Mouse (Mus musculus) stomach, embryonic 14.5 days (tissue): Measurements from ENCODE around the gene Csnk2b. TPM values are rescaled to one million over a fixed set of nuclear protein-coding genes. Genes with fewer than 3 reads are reported as not detected.
"Not testable (repeated sequence)": the region's sequence is repeated elsewhere in the genome, so short reads cannot be mapped to it uniquely, and the experiment has no call there.

Experiments
- ATAC-seq: fragments of 200-750 bp; cut with Nextera tagmentation; 2 replicates; pipeline ENCODE4 v1.8.0; 2017; ENCODE audit warnings: low read depth, moderate TSS enrichment; ENCODE audit not compliant: insufficient number of reproducible peaks, insufficient read depth, low FRiP score
- H3K27ac ChIP-seq: fragments of 300-500 bp; sonication (generic); 2 replicates; pipeline ENCODE4 v1.5.1; 2014; ENCODE audit warnings: mild to moderate bottlenecking, low read length, moderate library complexity, mixed read lengths
- H3K27me3 ChIP-seq: fragments of 300-500 bp; sonication (generic); 2 replicates; pipeline ENCODE4 v1.6.1; 2014; ENCODE audit warnings: low read length, control low read depth, mixed read lengths; ENCODE audit not compliant: control insufficient read depth, insufficient read depth
- H3K36me3 ChIP-seq: fragments of 300-500 bp; sonication (generic); 2 replicates; pipeline ENCODE4 v1.6.1; 2014; ENCODE audit warnings: mild to moderate bottlenecking, control low read depth, low read length, moderate library complexity, mixed read lengths; ENCODE audit not compliant: control insufficient read depth, insufficient read depth
- H3K4me1 ChIP-seq: fragments of 300-500 bp; sonication (generic); 2 replicates; pipeline ENCODE4 v1.6.1; 2014; ENCODE audit warnings: low read length, control low read depth, mixed read lengths; ENCODE audit not compliant: control insufficient read depth, insufficient read depth
- H3K4me2 ChIP-seq: fragments of 300-500 bp; sonication (generic); replicated peaks from 2 replicates; pipeline ENCODE4 v1.6.1; 2014; ENCODE audit warnings: low read depth, low read length, control low read depth
- H3K4me3 ChIP-seq: fragments of 300-500 bp; sonication (generic); 2 replicates; pipeline ENCODE4 v1.5.1; 2014; ENCODE audit warnings: low read depth, low read length, control low read depth
- H3K9ac ChIP-seq: fragments of 300-500 bp; sonication (generic); replicated peaks from 2 replicates; pipeline ENCODE4 v1.6.1; 2014; ENCODE audit warnings: low read depth, mild to moderate bottlenecking, control low read depth, low read length, moderate library complexity, mixed read lengths
- H3K9me3 ChIP-seq: fragments of 300-500 bp; sonication (generic); 2 replicates; pipeline ENCODE4 v1.6.1; 2016; ENCODE audit warnings: low read depth, low read length, control low read depth; ENCODE audit not compliant: control insufficient read depth
- WGBS: fragments of 180-500 bp; shearing (Covaris S2); extraction: QIAGEN DNeasy Blood & Tissue Kit; methylation state at CpG from one replicate; pipeline ENCODE4 v1.1.7; 2014; 5-methylcytosine and 5-hydroxymethylcytosine counted together
- polyA plus RNA-seq: library from polyadenylated mRNA; unstranded; fragments of >200 nt; fragmentation: Nextera tagmentation; extraction: Ambion mirVana; gene quantifications from 2 replicates; pipeline ENCODE4 v1.2.1, GENCODE M21; 2014

Csnk2b gene
- polyA plus RNA-seq, 1 experiment from 2014 or later, result 269 TPM

GRCm38 (mm10) chr17:35131500-35132173 is 9.8 kb upstream of the Csnk2b start, which contains the start of gene Apom:
Apom (minus strand) TSS chr17:35132050.
- no peak for ATAC-seq
- H3K27me3 ChIP-seq, result no peaks in the 10 kb centered on the region
- no peaks in the 10 kb centered on the region for H3K9me3 ChIP-seq
- peaks cover 15% of the 10 kb centered on the region for H3K4me1 ChIP-seq
- H3K4me2 ChIP-seq, result no peak within 1 kb of the TSS
- 0 out of 2 replicates have a peak within 1 kb of the TSS, but pooled peaks have one; percentile 10 for H3K9ac ChIP-seq
- 72% methylated on average over 15 of the region's 15 CpGs for WGBS
- H3K36me3 ChIP-seq, result peaks cover 4% of the 10 kb centered on the region
- no peak within 1 kb of the TSS for H3K4me3 ChIP-seq
- no peak within 1 kb of the TSS for H3K27ac ChIP-seq

DNA sequence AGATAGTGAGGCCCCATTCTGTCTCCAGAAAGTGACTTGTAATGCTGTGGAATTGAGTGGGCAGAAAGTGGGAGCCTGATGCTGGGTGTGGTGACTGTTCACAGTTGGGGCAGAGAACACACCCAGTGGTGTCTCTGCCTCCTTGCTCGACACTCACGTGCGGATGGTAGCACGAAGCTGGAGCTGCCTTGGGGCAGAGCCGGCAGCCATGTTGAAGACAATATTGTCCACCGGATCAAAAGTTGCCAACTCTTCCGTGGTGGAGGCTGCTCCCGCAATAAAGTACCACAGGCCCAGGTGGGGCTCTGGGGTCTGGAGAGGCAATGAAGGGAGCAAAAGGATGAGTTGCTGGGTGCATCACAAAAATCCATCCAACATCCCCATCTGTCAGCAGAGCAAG is 9.2 kb upstream of the Csnk2b start:
- peaks cover 11% of the 10 kb centered on the region for H3K4me1 ChIP-seq
- ATAC-seq, result no peak
- H3K27me3 ChIP-seq, result no peaks in the 10 kb centered on the region
- H3K4me3 ChIP-seq, result no peak overlapping the region
- peaks cover 4% of the 10 kb centered on the region for H3K36me3 ChIP-seq
- no peak overlapping the region for H3K4me2 ChIP-seq
- WGBS, result 90% methylated on average over 8 of the region's 8 CpGs
- H3K9ac ChIP-seq, result no peak overlapping the region
- H3K9me3 ChIP-seq, result no peaks in the 10 kb centered on the region
- no peak overlapping the region for H3K27ac ChIP-seq

GRCm38 (mm10) chr17:35128996-35129395 is 7.1 kb upstream of the Csnk2b start:
- no peak overlapping the region for H3K27ac ChIP-seq
- H3K9me3 ChIP-seq, result no peaks in the 10 kb centered on the region

DNA sequence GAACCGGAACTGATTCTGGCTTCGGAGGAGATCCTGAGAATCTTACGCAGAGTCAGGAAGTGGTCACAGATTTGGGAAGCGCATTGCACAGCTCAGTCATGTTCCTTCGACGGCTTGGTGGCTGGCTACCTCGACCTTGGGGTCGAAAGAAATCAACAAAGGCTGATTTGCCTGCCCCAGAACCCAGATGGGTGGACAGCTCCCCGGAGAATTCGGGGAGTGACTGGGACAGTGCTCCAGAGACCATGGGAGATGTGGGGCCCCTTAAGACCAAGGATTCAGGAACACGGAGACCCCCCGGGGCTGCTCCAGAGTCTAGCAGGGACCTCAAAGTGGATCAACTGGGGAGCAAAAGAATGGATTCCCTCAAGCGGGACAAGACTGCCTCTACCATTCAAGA is 5.2 kb upstream of the Csnk2b start:
- Histone ChIP-seq H3K9me3 (no peaks in the 10 kb centered on the region), H3K9ac (peak overlapping the region; percentile 41), H3K4me3 (peak overlapping the region; percentile 40), H3K27me3 (no peaks in the 10 kb centered on the region), H3K4me2 (peak overlapping the region; percentile 60), H3K4me1 (peaks cover 17% of the 10 kb centered on the region), H3K36me3 (peaks cover 10% of the 10 kb centered on the region), H3K27ac (no peak overlapping the region)
- WGBS, result 60% methylated on average over 13 of the region's 13 CpGs
- ATAC-seq, result no peak

More at GRCm38 (mm10) chr17:35128996-35129395, 7.1 kb upstream of the Csnk2b start:
- Histone ChIP-seq H3K4me3 (no peak overlapping the region), H3K36me3 (peaks cover 5% of the 10 kb centered on the region), H3K27me3 (no peaks in the 10 kb centered on the region), H3K4me2 (no peak overlapping the region), H3K4me1 (peaks cover 17% of the 10 kb centered on the region), H3K9ac (no peak overlapping the region)
- 69% methylated on average over 11 of the region's 11 CpGs for WGBS
- no peak for ATAC-seq

DNA sequence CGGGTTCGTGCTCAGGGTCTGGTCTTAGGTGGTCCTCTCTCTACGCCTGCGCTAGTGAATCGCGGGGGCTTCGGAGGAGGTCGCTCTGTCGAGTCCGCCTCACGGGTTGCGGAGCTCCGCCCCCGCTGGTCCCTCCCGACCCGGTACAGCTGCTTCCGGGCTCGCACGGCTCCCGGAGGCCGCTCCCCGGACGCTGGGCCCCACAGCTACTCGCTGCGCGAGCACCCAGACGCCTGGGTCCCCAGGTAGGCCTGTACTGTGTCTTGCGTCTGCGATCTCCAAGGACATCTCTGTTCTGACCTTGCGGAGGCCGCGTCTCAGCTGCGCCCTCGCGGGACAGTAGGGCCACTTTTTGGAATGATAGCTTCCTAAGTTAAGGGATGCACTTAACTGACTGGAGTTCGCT is 4.4 kb upstream of the Csnk2b start, which contains the start of gene D17H6S53E:
Gene D17H6S53E, plus strand, starts transcription at position 168 of the 406 bp plus-strand sequence.
- ATAC-seq, result peak; percentile 73
- Histone ChIP-seq H3K27ac (peak within 1 kb of the TSS; percentile 35; the same call in 1 of the 2 replicates), H3K9me3 (no peaks in the 10 kb centered on the region), H3K4me3 (peak within 1 kb of the TSS; percentile 40), H3K4me1 (peaks cover 17% of the 10 kb centered on the region), H3K27me3 (no peaks in the 10 kb centered on the region), H3K4me2 (peak within 1 kb of the TSS; percentile 60), H3K36me3 (peaks cover 10% of the 10 kb centered on the region), H3K9ac (peak within 1 kb of the TSS; percentile 41)
- WGBS, result under 1% methylated on average over 36 of the region's 36 CpGs

GRCm38 (mm10) chr17:35125578-35125977 is 3.7 kb upstream of the Csnk2b start:
- Histone ChIP-seq H3K9ac (peak overlapping the region; percentile 41), H3K27me3 (no peaks in the 10 kb centered on the region), H3K4me3 (peak overlapping the region; percentile 40), H3K36me3 (peaks cover 10% of the 10 kb centered on the region), H3K4me1 (peaks cover 17% of the 10 kb centered on the region), H3K27ac (peak overlapping the region; percentile 35; the same call in 1 of the 2 replicates), H3K4me2 (peak overlapping the region; percentile 60), H3K9me3 (no peaks in the 10 kb centered on the region)
- WGBS, result 15% methylated on average over 6 of the region's 6 CpGs
- no peak for ATAC-seq

DNA sequence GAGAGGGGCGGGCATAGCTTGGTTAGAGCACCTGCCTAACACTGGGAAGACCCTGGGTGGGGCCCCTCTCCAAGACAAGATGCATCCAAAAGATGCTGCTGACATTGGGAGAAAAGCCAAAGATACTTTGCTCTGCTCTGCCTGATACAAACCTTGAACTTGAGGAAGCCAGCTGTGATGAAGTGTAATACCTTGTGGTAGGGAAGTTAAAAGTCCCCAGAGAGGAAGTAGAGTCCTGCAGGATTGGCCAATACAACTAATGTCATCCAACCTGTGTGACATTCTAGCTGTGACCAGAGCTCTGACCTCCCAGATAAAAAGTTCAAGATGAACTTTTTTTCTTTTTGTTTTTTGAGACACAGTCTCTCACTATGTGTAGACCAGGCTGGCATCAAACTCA is 3.2 kb upstream of the Csnk2b start:
- no peaks in the 10 kb centered on the region for H3K27me3 ChIP-seq
- no peak overlapping the region; the same call in 1 of the 2 replicates for H3K27ac ChIP-seq
- H3K4me1 ChIP-seq, result peaks cover 19% of the 10 kb centered on the region
- no peaks in the 10 kb centered on the region for H3K9me3 ChIP-seq
- H3K9ac ChIP-seq, result no peak overlapping the region
- 92% methylated on average over 1 of the region's 1 CpGs for WGBS
- no peak for ATAC-seq
- peaks cover 10% of the 10 kb centered on the region for H3K36me3 ChIP-seq
- H3K4me3 ChIP-seq, result no peak overlapping the region
- peak overlapping the region; percentile 60; the same call in 1 of the 2 replicates for H3K4me2 ChIP-seq

GRCm38 (mm10) chr17:35124261-35124896 is 2.5 kb upstream of the Csnk2b start:
- 89% methylated on average over 12 of the region's 12 CpGs for WGBS
- not testable (repeated sequence) for H3K9ac ChIP-seq, H3K4me3 ChIP-seq, ATAC-seq, H3K9me3 ChIP-seq, H3K27me3 ChIP-seq, H3K4me2 ChIP-seq, H3K27ac ChIP-seq
- Histone ChIP-seq H3K4me1 (peaks cover 23% of the 10 kb centered on the region), H3K36me3 (peaks cover 15% of the 10 kb centered on the region)
